Mouse (Mus musculus): ENCODE data around the gene Sirt4.
A peak's percentile ranks its signal among the peaks of the same experiment; 100 is the strongest.
"Not testable (repeated sequence)": the region's sequence is repeated elsewhere in the genome, so short reads cannot be mapped to it uniquely, and the experiment has no call there.

The Sirt4 gene

GRCm38 (mm10) chr5:115483947-115484920 lies at the start of gene Sirt4:
Gene Sirt4, minus strand, starts transcription at chr5:115484725.
- peak; percentile 89 for DNase-seq (ENCODE audit: low read depth, low spot score)

DNA sequence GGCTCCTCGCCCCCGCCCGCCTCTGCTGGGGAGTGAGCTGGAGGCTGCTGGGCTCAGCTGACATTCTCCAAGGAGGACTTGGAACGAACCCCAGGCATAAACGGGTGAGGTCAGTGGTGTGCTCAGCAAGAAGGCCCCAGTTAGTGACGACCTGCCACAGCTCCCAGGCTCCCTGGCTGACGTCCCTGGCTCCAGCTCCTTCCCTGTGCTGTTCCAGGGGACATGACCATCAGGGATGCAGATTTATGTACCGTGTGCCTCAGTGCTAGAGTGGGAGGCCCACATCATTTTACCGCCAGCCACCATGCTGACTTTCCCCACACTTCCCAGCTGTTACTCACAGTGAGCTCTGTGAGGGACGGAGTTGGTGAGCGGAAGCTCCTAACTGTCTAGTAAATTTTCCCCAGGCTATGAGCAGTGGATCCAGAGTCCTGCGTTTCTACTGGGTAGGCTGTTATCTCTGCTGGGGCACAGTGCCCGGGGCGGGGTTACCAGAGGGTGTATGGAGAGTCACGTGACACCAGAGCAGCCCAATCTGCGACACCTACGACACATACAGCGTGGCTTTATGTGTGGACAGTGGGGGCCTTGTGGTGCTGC lies 47.2 kb upstream of the Sirt4 start:
- DNase-seq (ENCODE audit: low read depth, low spot score): peak; percentile 75

- no peak for DNase-seq (ENCODE audit: low read depth, low spot score)
Observed at GRCm38 (mm10) chr5:115530447-115530809, 45.9 kb upstream of the Sirt4 start.

- DNase-seq (ENCODE audit: low read depth, low spot score): no peak
Observed at GRCm38 (mm10) chr5:115529742-115530446, 45.4 kb upstream of the Sirt4 start.

- no peak for DNase-seq (ENCODE audit: low read depth, low spot score)
Observed at GRCm38 (mm10) chr5:115529364-115529741, 44.8 kb upstream of the Sirt4 start.

GRCm38 (mm10) chr5:115528128-115528527 lies 43.6 kb upstream of the Sirt4 start:
- DNase-seq (ENCODE audit: low read depth, low spot score): no peak

DNA sequence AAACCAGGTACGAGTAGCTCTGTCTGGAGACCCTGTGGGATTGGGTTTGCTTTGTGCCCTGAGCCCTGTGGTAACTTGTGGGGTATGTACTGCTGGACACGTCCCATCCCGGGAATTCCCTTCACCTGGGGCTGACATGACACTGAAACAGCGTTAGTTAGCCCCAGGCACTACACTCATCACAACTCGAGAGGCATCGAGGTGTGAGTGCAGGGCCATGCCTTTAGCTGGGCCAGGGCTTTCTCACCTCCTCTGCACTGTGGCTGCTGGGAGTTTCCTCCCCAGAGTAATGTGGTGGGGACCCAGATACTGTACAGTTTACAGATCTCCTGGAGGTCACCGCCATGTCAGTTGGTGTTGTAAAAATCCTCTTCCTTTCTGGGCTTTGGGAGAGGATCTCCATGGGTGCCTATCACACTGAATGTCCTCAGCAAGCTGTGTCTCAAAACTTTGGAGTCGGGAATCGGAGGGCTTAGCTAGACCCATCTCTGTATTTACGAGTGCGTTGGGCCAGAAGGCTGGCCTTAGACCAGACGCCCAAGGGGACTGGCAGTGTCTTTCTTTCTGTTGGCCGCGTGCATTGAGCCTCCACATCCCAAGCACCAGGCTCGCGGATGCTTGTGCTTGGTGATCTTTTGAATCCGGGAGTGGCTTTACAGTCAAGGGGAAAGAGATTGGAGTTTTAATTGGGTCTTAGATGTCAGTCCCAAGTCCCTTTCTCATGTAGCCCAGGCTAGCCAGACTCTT lies 42.1 kb upstream of the Sirt4 start:
- DNase-seq (ENCODE audit: low read depth, low spot score): no peak

DNA sequence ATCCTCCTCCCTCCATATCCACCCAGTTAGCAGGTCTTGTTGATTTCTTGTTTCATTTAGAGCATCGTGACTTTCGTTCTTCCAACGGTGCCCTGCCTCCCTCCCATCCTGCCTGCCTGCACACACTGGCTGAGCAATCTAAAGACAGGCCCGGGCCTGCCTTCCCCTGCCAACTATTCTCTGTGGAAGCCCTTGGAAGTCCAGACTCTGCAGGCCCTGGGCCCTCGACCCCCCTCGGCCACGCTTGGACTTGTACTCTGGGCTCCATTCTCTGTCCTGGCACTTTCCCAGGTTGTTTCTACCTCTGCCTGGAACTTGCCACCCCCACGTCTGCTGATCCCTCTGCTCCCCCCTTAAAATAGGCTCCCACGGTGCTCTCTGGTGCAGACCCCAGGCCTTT lies 41.4 kb upstream of the Sirt4 start:
- no peak for DNase-seq (ENCODE audit: low read depth, low spot score)

- no peak for DNase-seq (ENCODE audit: low read depth, low spot score)
Observed at GRCm38 (mm10) chr5:115525416-115525815, 40.9 kb upstream of the Sirt4 start.

- no peak for DNase-seq (ENCODE audit: low read depth, low spot score)
Observed at GRCm38 (mm10) chr5:115524471-115524870, 39.9 kb upstream of the Sirt4 start.

DNA sequence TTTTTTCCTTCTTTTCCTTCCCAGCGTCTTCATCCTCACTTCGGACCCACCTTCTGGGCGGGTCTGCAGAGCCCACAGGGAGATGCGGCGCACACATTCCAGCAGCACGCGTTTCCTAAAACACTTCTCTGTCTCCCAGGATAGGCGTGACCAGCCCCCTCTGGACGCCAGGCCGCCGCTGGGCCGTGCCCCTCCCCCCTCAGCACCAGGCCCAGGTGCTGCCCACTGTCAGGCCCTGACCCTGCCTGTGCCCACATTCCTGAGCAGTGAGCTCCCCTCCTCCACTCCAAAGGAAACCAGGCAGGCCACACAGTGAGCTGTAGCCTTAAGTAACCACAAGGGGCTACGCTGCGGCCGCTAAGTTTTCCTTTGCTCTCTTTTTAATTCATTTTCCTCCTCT lies 39.4 kb upstream of the Sirt4 start:
- no peak for DNase-seq (ENCODE audit: low read depth, low spot score)

DNA sequence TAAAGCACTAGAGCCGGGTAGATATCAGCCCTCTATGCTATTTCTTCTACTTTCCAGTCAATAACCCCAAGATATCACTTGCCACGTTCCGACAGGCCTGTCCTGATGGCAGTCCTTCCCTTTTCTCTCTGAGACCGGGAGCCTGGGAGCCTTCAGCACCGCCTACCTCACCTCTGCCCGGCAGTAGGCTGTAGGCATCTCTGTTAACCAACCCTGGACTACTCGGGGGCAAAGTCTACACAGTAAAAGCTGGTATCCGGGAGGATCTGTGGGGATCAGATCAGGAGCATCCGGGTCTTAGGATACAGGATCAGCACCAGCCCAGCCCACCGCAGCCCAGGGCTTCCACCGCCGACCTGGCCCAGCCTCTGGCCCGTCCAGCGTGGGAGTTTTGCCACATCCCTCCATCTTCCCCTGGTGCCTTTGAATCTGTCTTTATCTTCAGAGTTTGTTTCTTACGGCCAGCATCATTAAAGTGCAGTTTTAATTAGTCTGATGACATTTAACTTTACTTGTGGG lies 38.5 kb upstream of the Sirt4 start:
- DNase-seq (ENCODE audit: low read depth, low spot score): no peak

DNA sequence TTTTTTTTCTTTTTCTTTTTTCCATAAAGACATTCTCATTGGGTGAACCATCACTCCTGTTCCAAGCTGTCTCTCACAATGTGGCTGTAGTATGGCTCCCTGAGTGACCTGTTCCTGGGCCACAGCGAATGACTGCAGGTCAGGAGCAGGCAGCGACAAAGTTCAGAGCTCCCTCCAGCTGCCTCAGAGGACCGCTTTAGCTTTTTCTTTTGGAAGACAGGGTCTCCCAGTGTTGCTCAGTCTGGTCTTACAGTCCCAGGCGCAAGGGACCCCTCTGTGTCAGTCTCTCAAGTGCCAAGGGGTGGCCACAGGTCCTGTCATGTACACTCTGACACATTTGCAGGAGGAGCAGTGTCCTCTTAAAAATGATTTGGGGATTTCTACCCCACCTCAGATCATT lies 38.0 kb upstream of the Sirt4 start:
- DNase-seq (ENCODE audit: low read depth, low spot score): no peak

- DNase-seq (ENCODE audit: low read depth, low spot score): no peak
Observed at GRCm38 (mm10) chr5:115521553-115522461, 37.3 kb upstream of the Sirt4 start.

GRCm38 (mm10) chr5:115520325-115520869 lies 35.9 kb upstream of the Sirt4 start:
- DNase-seq (ENCODE audit: low read depth, low spot score): no peak

GRCm38 (mm10) chr5:115518214-115518613 lies 33.7 kb upstream of the Sirt4 start:
- DNase-seq (ENCODE audit: low read depth, low spot score): not testable (repeated sequence)

- no peak for DNase-seq (ENCODE audit: low read depth, low spot score)
Observed at GRCm38 (mm10) chr5:115517501-115517900, 33.0 kb upstream of the Sirt4 start.

DNA sequence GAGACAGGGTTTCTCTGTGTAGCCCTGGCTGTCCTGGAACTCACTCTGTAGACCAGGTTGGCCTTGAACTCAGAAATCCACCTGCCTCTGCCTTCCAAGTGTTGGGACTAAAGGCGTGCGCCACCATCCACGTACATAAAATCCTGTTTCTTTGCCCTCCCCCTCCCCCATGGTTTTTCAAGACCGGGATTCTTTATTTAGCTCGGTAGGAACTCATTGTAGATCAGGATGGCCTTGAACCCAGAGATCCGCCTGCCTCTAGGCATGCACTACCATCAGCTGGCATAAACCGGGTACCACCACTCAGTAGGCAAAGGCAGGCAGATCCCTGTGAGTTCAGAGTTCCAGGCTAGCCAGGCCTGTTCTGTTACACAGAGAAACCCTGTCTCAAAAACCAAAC lies 32.4 kb upstream of the Sirt4 start:
- DNase-seq (ENCODE audit: low read depth, low spot score): no peak

- no peak for DNase-seq (ENCODE audit: low read depth, low spot score)
Observed at GRCm38 (mm10) chr5:115516081-115516907, 31.8 kb upstream of the Sirt4 start.
